Mouse (Mus musculus) spleen, postnatal 14 days (tissue): ENCODE data around the gene Tmem53.

Source experiments
- DNase-seq, 2 experiments: peaks; one replicate each; pipeline ENCODE4 v3.0.0; 2021 to 2022; ENCODE audit warnings: low spot score in 2 of 2

Gene Tmem53

DNA sequence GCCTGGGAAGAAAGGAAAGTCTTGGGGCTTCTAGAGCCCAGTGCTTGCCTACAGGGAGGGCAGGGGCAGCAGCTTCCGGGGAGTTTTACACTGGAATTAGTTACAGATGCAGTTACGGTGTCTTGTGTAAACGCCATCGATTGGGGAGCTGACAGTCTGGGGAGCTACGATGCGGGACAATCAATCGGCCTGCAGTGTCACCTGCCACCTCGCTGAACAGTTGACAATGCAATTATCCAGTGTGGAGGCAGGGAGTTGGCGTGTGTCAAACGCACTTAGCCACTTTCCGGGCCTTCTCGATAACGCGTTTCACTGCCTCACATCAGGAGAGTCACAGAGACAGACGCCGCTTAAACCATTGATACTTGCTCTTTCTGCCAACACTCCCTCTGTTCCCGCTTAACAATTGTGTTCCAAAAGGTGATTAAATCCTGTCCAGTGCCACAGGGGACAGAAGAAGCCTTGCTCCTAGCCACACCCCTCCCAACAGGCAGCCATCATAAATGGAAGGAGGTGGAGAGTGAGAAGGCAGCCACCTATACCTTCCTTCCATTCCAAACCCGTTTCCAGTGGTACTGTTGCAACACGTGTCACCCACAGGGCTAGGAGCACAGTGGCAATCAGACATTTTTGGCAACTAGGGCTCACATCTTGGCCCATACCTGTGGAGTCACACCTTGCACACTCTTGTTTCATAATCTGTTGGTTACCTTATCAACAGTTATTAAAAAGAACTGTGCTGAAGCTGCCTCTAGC is 29.5 kb downstream of the Tmem53 start:
- DNase-seq, result no peak

GRCm38 (mm10) chr4:117283271-117284191 is 31.8 kb downstream of the Tmem53 start:
- no peak for DNase-seq

DNA sequence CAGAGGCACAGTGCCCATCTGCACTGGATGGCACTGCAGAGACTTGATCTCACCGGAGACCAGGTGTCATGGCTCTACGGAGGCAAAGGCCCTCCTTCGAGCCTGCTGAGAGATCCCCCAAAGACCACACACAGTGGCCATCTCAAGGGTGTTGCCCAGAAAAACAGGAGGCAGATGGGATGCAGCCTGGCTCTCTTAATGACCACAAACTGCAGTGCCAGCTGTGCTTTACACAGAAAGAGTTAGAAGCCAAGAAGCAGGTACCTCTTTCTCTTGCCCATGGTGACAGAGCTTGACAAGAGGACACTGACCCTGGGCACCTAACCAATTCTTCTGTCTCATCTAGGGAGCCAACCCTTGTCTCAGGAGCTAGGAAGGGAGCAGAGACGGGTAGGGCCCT is 32.6 kb downstream of the Tmem53 start:
- no peak for DNase-seq

DNA sequence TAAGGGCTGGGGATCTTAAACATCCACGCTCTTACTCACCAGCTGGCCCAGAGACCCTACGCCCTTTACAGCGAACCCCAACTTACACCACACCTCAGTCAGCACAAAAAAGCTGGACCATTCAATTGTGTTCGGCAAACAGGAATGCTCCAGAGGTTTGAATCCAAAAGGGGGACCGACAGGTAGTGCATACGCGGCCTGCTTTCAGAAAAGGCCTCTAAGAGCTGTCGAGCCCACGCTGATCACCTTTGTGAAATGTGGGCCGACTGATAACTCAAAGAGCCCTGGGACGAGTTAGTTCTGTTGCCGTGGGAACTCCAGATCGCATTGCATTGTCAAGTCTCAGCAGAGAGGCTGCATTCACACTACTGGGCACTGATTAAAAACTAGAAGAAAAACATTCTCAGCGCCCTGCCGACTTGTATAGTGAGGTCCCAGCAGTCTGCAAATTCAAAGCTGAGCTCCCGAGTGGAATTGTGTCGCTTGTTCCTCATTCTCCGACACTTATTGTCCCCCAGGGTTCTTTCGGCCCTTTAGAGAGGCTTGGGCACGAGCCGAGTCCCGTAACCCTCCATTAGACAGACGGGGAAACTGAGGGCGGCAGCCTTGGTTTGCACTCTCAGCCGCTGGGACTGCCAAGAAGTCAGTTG is 36.7 kb downstream of the Tmem53 start:
- DNase-seq, result no peak

DNA sequence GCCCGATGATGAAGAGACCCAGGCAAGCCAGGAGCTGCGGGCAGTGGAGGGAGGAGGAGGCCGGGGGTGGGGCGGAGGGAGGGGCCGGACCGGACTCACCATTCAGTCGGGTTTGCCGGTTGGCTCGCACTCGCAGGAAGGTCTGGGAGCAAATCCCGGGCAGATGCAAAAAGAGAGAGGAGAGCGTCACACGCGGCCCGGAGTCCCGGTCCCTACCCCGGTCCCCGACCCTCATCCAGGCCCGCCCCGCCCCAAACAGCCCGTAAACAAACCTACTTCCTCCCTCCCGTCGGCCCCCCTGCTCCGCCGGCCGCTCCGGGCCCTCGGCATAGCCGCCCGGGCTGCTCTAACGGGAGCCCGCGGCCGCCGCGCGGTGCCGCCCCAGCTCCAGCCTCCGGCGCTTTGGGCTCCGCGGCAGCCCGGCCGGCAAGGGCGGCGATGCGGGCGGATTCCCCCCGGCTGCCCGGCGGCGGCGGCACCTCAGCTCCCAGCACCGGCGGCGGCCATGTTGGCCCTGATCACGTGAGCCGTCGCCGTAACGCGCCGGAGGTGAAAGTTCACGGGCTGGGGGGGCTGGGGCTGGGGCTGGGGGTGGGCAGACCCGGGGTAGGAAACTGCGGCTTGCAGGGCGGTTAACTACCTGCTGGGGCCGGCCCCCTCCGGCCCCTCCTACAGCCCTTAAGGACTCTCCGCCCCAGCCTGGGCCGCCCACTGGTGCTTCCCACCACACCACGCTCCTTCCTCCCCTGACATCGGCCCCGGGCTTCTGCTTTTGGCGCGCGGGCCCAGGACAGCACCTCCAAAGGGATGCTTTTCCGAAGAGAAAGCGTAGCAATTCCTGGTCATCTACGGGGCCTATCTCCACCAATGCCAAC is 37.4 kb downstream of the Tmem53 start:
- DNase-seq, result peak; percentile 51 to 70

- no peak for DNase-seq
These were observed 39.9 kb downstream of the Tmem53 start for GRCm38 (mm10) chr4:117291696-117292095.

GRCm38 (mm10) chr4:117296849-117297593 is 45.3 kb downstream of the Tmem53 start:
- no peak for DNase-seq

- DNase-seq, result no peak
These were observed 46.1 kb downstream of the Tmem53 start for GRCm38 (mm10) chr4:117297819-117298218.

DNA sequence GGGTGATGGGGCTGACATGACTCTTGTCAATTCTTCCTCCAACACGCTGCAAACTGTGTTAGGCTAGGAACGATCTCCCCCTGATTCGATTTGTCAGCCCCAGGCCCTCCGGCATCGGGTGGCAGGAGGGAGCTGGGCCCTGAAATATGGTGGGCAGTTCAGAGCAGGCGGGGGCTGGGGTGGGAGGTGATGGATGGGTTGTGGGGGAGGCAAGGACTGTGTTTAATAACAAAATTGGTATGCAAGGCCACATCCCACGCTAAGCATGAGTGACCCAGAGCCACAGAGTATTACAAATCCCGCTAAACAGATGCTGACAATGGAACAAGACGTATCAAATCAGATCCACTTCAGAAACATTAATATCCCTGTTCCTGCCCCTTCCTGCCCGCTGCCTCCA is 48.2 kb downstream of the Tmem53 start:
- no peak for DNase-seq

- no peak for DNase-seq
These were observed 50.5 kb downstream of the Tmem53 start for GRCm38 (mm10) chr4:117302027-117302806.

- no peak for DNase-seq
These were observed 52.0 kb downstream of the Tmem53 start for GRCm38 (mm10) chr4:117303581-117304238.

GRCm38 (mm10) chr4:117304239-117305025 is 52.7 kb downstream of the Tmem53 start:
- no peak for DNase-seq

DNA sequence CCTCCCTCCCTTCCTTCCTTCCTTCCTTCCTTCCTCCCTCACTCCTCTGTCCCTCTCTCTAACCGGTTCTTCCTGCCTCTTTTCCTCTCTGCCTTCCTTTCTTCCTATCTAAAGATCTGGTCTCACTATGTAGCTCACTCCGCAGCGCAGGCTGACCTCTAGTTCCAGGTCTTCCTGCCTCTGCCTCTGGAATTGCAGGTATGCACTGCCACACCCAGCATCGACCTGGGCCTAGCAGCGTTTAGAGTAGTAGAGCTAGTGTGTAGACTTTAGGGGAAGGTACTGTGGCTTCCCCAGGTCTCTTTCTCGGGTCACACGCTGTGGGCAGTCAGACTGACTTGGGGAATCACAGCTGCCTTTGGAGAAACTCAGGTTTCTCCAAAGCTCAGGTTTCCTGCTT is 53.7 kb downstream of the Tmem53 start:
- DNase-seq, result no peak

GRCm38 (mm10) chr4:117307270-117307669 is 55.5 kb downstream of the Tmem53 start:
- no peak for DNase-seq

GRCm38 (mm10) chr4:117309427-117309826 is 57.7 kb downstream of the Tmem53 start:
- no peak for DNase-seq

DNA sequence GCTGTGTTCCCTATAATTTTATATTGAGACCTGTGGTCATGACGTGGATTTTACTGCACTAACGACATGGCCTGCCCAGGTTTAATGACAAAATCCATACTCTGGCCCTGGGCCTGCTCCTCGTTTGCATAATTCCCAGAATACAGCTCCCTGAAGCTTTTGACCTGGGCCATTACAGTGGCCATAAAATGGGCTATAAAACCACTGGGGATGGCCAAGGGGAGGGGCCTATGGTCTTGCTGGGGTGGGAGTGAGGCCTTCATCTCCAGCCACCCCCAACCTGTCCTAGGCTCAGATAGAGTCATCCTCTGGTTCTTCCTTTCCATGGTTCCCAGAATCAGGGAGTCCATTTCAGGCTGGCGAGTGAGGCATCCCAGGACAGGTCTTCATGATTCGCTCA is 60.1 kb downstream of the Tmem53 start:
- no peak for DNase-seq

- DNase-seq, result peak; percentile 38 to 42
These were observed 60.8 kb downstream of the Tmem53 start for GRCm38 (mm10) chr4:117312416-117313084.

- peak in 1 of 2 experiments; percentile 23 for DNase-seq
These were observed 61.3 kb downstream of the Tmem53 start for GRCm38 (mm10) chr4:117313085-117313424.
